Mouse (Mus musculus) G1E (cell line): ENCODE measurements around the gene Ergic2. TPM values are rescaled to one million over a fixed set of nuclear protein-coding genes. Genes with fewer than 3 reads are reported as not detected.
A peak's percentile ranks its signal among the peaks of the same experiment; 100 is the strongest.

ENCODE experiments used
- ATAC-seq: 2 replicates; pipeline ENCODE4 v1.8.0; 2016; ENCODE audit warnings: mild to moderate bottlenecking; ENCODE audit not compliant: insufficient number of reproducible peaks, poor library complexity, low FRiP score, severe bottlenecking; ENCODE audit errors: extremely low read depth
- DNase-seq: peaks from one replicate; pipeline ENCODE4 v3.0.0; 2012; ENCODE audit warnings: low spot score
- H3K27me3 ChIP-seq: 2 replicates; pipeline ENCODE4 v1.6.1; 2012; ENCODE audit warnings: mild to moderate bottlenecking, low read length, inconsistent platforms; ENCODE audit not compliant: insufficient read depth
- H3K36me3 ChIP-seq: replicated peaks from 2 replicates; pipeline ENCODE3; 2012; ENCODE audit warnings: mild to moderate bottlenecking, inconsistent platforms
- H3K4me1 ChIP-seq: 2 replicates; pipeline ENCODE4 v1.6.1; 2012; ENCODE audit warnings: low read depth, low read length, inconsistent platforms, mixed read lengths; ENCODE audit not compliant: insufficient read depth
- H3K4me3 ChIP-seq: 2 replicates; pipeline ENCODE4 v1.5.1; 2012; ENCODE audit warnings: low read depth, mild to moderate bottlenecking, inconsistent platforms, low read length, moderate library complexity, mixed read lengths
- H3K9me3 ChIP-seq: replicated peaks from 2 replicates; pipeline ENCODE4 v1.6.1; 2012; ENCODE audit warnings: inconsistent platforms
- CTCF ChIP-seq: IDR thresholded peaks from 2 replicates; pipeline ENCODE4 v1.5.1; 2012; ENCODE audit warnings: low read depth, low read length, inconsistent platforms, mixed read lengths
- GATA1 ChIP-seq: IDR thresholded peaks from 2 replicates; pipeline ENCODE4 v1.6.1; 2012; ENCODE audit warnings: borderline replicate concordance, low read length, inconsistent platforms, mixed read lengths
- GATA2 ChIP-seq: IDR thresholded peaks from 2 replicates; pipeline ENCODE4 v1.6.1; 2012; ENCODE audit warnings: low read depth, low read length, inconsistent platforms, borderline replicate concordance
- POLR2AphosphoS5 ChIP-seq: IDR thresholded peaks from 2 replicates; pipeline ENCODE4 v1.6.1; 2012; ENCODE audit warnings: low read depth, low read length, inconsistent platforms; ENCODE audit not compliant: insufficient replicate concordance
- TAL1 ChIP-seq: conservative IDR thresholded peaks from 2 replicates; pipeline ENCODE4 v1.6.1; 2012; ENCODE audit warnings: low read depth, low read length, inconsistent platforms, mixed read lengths
- polyA plus RNA-seq: library from polyadenylated mRNA; stranded (reverse); fragments of >175 nt; gene quantifications from 2 replicates; pipeline ENCODE4 v1.2.3, GENCODE M21; 2012
- total RNA-seq, 2 experiments: library from RNA; stranded (forward) in 1 of 2; stranded (reverse) in 1 of 2; fragments of 200-1000 nt in 1 of 2; fragments of >200 nt in 1 of 2; fragmentation: Nextera tagmentation in 1 of 2; gene quantifications; 2 replicates each; pipeline ENCODE4 v1.2.3; 2014 to 2017

The Ergic2 gene
- total and polyA plus RNA-seq, 3 experiments: 6.7 to 148 (median 137) TPM

- ATAC-seq (no peak), DNase-seq (no peak)
Observed at GRCm38 (mm10) chr6:148255395-148256053, 43.4 kb upstream of the Ergic2 start.

DNA sequence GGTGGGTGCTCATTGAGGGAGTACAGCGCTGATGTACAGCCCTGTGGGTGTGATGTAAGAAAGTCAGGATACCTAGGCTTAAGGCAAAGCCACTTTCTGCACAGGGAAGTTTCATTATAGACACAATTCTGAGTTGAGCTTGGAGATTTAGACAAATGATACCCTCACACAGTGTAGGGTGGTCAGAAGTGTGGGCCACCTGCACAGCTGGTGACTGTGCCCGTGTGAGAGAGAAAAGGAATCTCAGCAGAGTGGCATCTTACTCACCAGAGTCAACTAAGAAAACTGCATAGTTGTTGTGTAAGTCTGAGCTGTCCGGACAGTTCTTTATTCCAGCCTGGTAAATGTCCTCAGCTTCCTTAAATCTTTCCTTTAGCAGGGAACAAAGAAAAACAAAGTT lies 37.0 kb upstream of the Ergic2 start:
- no peaks in the 10 kb centered on the region for H3K36me3 ChIP-seq
- H3K27me3 ChIP-seq: peaks cover 6% of the 10 kb centered on the region
- no peak for TF ChIP-seq GATA1
- no peak for TF ChIP-seq TAL1
- TF ChIP-seq GATA2: no peak
- no peak for TF ChIP-seq POLR2AphosphoS5
- no peak for TF ChIP-seq CTCF
- DNase-seq: no peak
- H3K9me3 ChIP-seq: no peaks in the 10 kb centered on the region
- H3K4me1 ChIP-seq: no peaks in the 10 kb centered on the region
- ATAC-seq: no peak
- no peak overlapping the region for H3K4me3 ChIP-seq

More at GRCm38 (mm10) chr6:148255395-148256053, 43.4 kb upstream of the Ergic2 start:
- no peaks in the 10 kb centered on the region for H3K9me3 ChIP-seq
- no peak overlapping the region for H3K4me3 ChIP-seq
- TF ChIP-seq CTCF (no peak), TAL1 (no peak), GATA2 (no peak), GATA1 (no peak), POLR2AphosphoS5 (no peak)
- no peaks in the 10 kb centered on the region; the same call in 1 of the 2 replicates for H3K27me3 ChIP-seq
- H3K36me3 ChIP-seq: no peaks in the 10 kb centered on the region
- no peaks in the 10 kb centered on the region for H3K4me1 ChIP-seq

DNA sequence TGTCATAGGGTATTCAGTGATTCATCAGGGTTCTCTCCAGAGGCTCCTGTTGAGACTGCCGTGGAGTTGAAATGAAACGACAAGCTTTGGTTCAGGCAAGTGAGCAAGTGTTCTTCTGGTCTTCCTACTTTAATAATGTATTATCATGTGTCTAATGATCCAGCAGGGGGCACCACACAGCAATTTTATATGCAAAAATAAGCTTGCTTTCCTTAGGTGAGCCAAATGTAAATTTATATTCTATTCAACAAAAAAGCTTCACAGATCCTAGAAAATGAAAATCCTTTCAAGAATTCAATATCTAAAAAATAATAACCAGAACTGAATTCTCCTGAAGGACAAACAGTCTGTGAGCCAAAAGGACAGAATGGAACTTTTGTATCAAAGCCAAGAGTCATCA lies 36.5 kb upstream of the Ergic2 start:
- no peak for ATAC-seq
- Histone ChIP-seq H3K36me3 (no peaks in the 10 kb centered on the region), H3K27me3 (peaks cover 6% of the 10 kb centered on the region), H3K4me1 (no peaks in the 10 kb centered on the region), H3K9me3 (no peaks in the 10 kb centered on the region), H3K4me3 (no peak overlapping the region)
- no peak for TF ChIP-seq GATA2
- TF ChIP-seq TAL1: no peak
- TF ChIP-seq CTCF: 0 out of 2 replicates have a peak, but pooled peaks have one; percentile 3
- no peak for DNase-seq

- no peaks in the 10 kb centered on the region for H3K36me3 ChIP-seq
- no peak for TF ChIP-seq TAL1
- no peak for TF ChIP-seq GATA1
- no peak for TF ChIP-seq CTCF
- TF ChIP-seq GATA2: no peak
- TF ChIP-seq POLR2AphosphoS5: no peak
- H3K9me3 ChIP-seq: no peaks in the 10 kb centered on the region
- H3K4me1 ChIP-seq: no peaks in the 10 kb centered on the region
- no peak overlapping the region for H3K4me3 ChIP-seq
- DNase-seq: no peak
- H3K27me3 ChIP-seq: peaks cover 9% of the 10 kb centered on the region
- no peak for ATAC-seq
Observed at GRCm38 (mm10) chr6:148246544-148246943, 34.4 kb upstream of the Ergic2 start.

GRCm38 (mm10) chr6:148244836-148245235 lies 32.7 kb upstream of the Ergic2 start:
- TF ChIP-seq POLR2AphosphoS5 (no peak), GATA1 (no peak), GATA2 (no peak), TAL1 (no peak), CTCF (no peak)
- H3K36me3 ChIP-seq: no peaks in the 10 kb centered on the region
- no peak for ATAC-seq
- DNase-seq: no peak
- H3K4me3 ChIP-seq: no peak overlapping the region
- no peaks in the 10 kb centered on the region for H3K4me1 ChIP-seq
- H3K27me3 ChIP-seq: peaks cover 9% of the 10 kb centered on the region; the same call in 1 of the 2 replicates
- H3K9me3 ChIP-seq: no peaks in the 10 kb centered on the region

DNA sequence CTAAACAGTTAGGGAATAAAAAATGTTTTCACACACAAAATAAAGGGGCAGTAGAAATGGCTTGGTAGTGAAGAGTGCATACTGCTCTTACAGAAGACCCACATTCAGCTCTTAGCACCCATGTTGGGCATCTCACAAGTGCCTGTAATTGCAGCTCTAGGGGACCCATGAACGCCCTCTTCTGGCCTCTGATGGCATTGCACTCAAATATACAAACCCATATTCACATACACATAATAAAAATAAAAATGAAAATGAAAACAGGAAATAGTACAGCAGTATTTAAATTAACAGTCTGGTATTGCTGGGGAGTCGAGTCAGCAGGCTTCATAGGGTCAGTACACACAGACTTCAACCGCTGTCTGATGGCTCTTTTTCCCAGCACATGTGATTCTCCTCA lies 30.1 kb upstream of the Ergic2 start:
- H3K27me3 ChIP-seq: peaks cover 14% of the 10 kb centered on the region
- H3K4me3 ChIP-seq: no peak overlapping the region
- TF ChIP-seq TAL1 (no peak), CTCF (no peak), GATA1 (no peak), GATA2 (no peak), POLR2AphosphoS5 (no peak)
- DNase-seq (no peak), ATAC-seq (no peak)
- no peaks in the 10 kb centered on the region for H3K4me1 ChIP-seq
- H3K9me3 ChIP-seq: no peaks in the 10 kb centered on the region
- no peaks in the 10 kb centered on the region for H3K36me3 ChIP-seq
